Mouse (Mus musculus) limb, embryonic 11.5 days (tissue): Measurements from ENCODE around the gene Arhgef26. TPM values are rescaled to one million over a fixed set of nuclear protein-coding genes. Genes with fewer than 3 reads are reported as not detected.

Source experiments
- ATAC-seq: fragments of 200-750 bp; cut with Nextera tagmentation; 2 replicates; pipeline ENCODE4 v1.8.0; 2017; ENCODE audit warnings: low read depth; ENCODE audit not compliant: insufficient number of reproducible peaks, low FRiP score, low TSS enrichment
- DNase-seq: peaks from one replicate; pipeline ENCODE4 v3.0.0-alpha.2; 2015; ENCODE audit warnings: low spot score
- H3K27ac ChIP-seq: fragments of 300-500 bp; sonication (generic); replicated peaks from 2 replicates; pipeline ENCODE4 v1.5.1; 2014; ENCODE audit warnings: low read depth, mild to moderate bottlenecking, low read length
- H3K27me3 ChIP-seq: fragments of 300-500 bp; sonication (generic); 2 replicates; pipeline ENCODE4 v1.6.1; 2014; ENCODE audit warnings: mild to moderate bottlenecking, low read length, mixed read lengths; ENCODE audit not compliant: control insufficient read depth, insufficient read depth
- H3K36me3 ChIP-seq: fragments of 300-500 bp; sonication (generic); 2 replicates; pipeline ENCODE4 v1.6.1; 2014; ENCODE audit warnings: mild to moderate bottlenecking, low read length, moderate library complexity, mixed read lengths; ENCODE audit not compliant: control insufficient read depth, insufficient read depth
- H3K4me1 ChIP-seq: fragments of 300-500 bp; sonication (generic); 2 replicates; pipeline ENCODE4 v1.6.1; 2014; ENCODE audit warnings: low read length, mixed read lengths; ENCODE audit not compliant: control insufficient read depth, insufficient read depth
- H3K4me2 ChIP-seq: fragments of 300-500 bp; sonication (generic); 2 replicates; pipeline ENCODE4 v1.6.1; 2014; ENCODE audit warnings: low read depth, mild to moderate bottlenecking, moderate library complexity; ENCODE audit not compliant: severe bottlenecking
- H3K4me3 ChIP-seq: fragments of 300-500 bp; sonication (generic); 2 replicates; pipeline ENCODE4 v1.5.1; 2014; ENCODE audit warnings: low read depth, low read length
- H3K9ac ChIP-seq: fragments of 300-500 bp; sonication (generic); 2 replicates; pipeline ENCODE4 v1.6.1; 2014; ENCODE audit warnings: mild to moderate bottlenecking, low read length
- H3K9me3 ChIP-seq: fragments of 300-500 bp; sonication (generic); 2 replicates; pipeline ENCODE4 v1.6.1; 2016; ENCODE audit warnings: low read length; ENCODE audit not compliant: control insufficient read depth
- WGBS: fragments of 180-500 bp; shearing (Covaris S2); extraction: QIAGEN DNeasy Blood & Tissue Kit; methylation state at CpG from one replicate; pipeline ENCODE4 v1.1.7; 2014; 5-methylcytosine and 5-hydroxymethylcytosine counted together
- polyA plus RNA-seq: library from polyadenylated mRNA; unstranded; fragments of >200 nt; fragmentation: Nextera tagmentation; extraction: Ambion mirVana; gene quantifications from 2 replicates; pipeline ENCODE4 v1.2.1, GENCODE M21; 2014

Arhgef26 gene
- polyA plus RNA-seq, 1 experiment from 2014 or later = 4.0 TPM

DNA sequence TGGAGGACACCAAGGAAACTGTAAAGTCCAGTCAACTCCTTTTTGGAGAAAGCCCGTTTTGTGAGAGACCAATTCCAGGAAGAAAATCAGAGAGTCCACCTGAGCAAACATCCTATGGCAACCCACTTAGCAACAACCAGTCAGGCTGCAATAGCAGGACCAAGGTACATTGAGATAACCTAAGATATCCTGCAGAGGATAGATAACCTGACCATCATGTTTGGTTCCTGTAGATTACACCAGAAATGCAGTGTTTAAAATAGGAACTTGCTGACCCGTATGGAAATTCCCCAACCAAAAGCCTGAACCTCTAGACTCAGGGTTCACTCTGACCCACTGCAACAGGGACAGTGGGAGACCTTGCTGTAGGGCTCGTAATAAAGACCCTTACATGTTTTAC lies 126.1 kb downstream of the Arhgef26 start:
- DNase-seq (no peak), ATAC-seq (no peak)
- Histone ChIP-seq H3K4me3 (no peak overlapping the region), H3K9me3 (no peaks in the 10 kb centered on the region), H3K27me3 (no peaks in the 10 kb centered on the region), H3K36me3 (peaks cover 6% of the 10 kb centered on the region; the same call in 1 of the 2 replicates), H3K4me2 (no peak overlapping the region), H3K27ac (no peak overlapping the region), H3K4me1 (peaks cover 4% of the 10 kb centered on the region; the same call in 1 of the 2 replicates), H3K9ac (no peak overlapping the region)
- 87% methylated on average over 3 of the region's 3 CpGs for WGBS

DNA sequence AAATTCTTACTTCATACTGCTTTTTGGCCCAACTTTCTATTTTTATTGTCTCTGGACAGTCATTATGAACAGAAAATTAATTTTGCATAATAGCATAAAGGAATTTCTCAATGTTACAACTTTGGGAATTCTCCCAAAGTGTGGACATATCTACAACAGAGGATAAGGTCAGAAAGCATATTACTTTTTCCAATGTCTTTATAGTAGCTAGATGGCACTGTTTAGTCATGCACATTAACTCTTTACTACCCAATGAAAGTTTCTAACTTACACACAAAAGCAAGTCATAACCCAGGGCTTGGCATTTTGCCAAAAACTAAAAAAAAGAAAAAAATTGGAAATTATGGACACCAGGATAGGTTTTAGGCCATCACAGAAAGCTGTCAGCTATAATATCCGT lies 132.0 kb downstream of the Arhgef26 start:
- Histone ChIP-seq H3K27ac (no peak overlapping the region), H3K36me3 (peaks cover 14% of the 10 kb centered on the region; the same call in 1 of the 2 replicates), H3K4me2 (no peak overlapping the region), H3K9ac (no peak overlapping the region), H3K4me3 (no peak overlapping the region), H3K4me1 (no peaks in the 10 kb centered on the region), H3K27me3 (no peaks in the 10 kb centered on the region), H3K9me3 (no peaks in the 10 kb centered on the region)
- no peak for DNase-seq
- no peak for ATAC-seq
- 91% methylated on average over 1 of the region's 1 CpGs for WGBS

DNA sequence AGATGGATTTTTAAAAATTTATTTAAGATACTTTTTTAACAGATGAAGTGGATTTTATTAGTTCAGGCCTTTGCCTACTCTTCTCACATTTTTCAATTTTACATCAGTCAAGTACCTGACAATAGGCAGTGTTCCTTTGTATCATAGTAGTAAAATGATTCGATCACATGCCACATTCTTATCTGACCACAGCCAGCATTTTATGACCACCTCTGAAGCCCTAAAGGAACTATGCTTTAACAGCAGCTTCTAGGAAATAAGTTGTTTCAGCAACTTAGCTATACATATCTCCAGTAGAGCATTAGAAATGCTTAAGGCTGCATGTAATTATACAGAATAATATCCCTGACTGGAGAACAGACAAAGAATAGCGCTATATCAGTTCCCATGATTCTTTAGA lies 146.2 kb downstream of the Arhgef26 start:
- H3K9me3 ChIP-seq = no peaks in the 10 kb centered on the region
- no peaks in the 10 kb centered on the region for H3K27me3 ChIP-seq
- DNase-seq (no peak), ATAC-seq (no peak)
- no peak overlapping the region for H3K4me2 ChIP-seq
- H3K4me3 ChIP-seq = no peak overlapping the region
- peaks cover 6% of the 10 kb centered on the region; the same call in 1 of the 2 replicates for H3K36me3 ChIP-seq
- 94% methylated on average over 2 of the region's 2 CpGs for WGBS
- no peak overlapping the region for H3K9ac ChIP-seq
- H3K4me1 ChIP-seq = no peaks in the 10 kb centered on the region
- no peak overlapping the region for H3K27ac ChIP-seq

- Histone ChIP-seq H3K9me3 (no peaks in the 10 kb centered on the region), H3K27me3 (no peaks in the 10 kb centered on the region), H3K4me2 (no peak overlapping the region), H3K4me3 (no peak overlapping the region), H3K27ac (no peak overlapping the region), H3K4me1 (no peaks in the 10 kb centered on the region), H3K36me3 (peaks cover 8% of the 10 kb centered on the region; the same call in 1 of the 2 replicates), H3K9ac (no peak overlapping the region)
- DNase-seq = no peak
- ATAC-seq = no peak
- 88% methylated on average over 6 of the region's 6 CpGs for WGBS
Observed at GRCm38 (mm10) chr3:62492568-62492967, 154.4 kb downstream of the Arhgef26 start.

- ATAC-seq (no peak), DNase-seq (no peak)
- H3K9ac ChIP-seq = no peak overlapping the region
- no peak overlapping the region for H3K27ac ChIP-seq
- no peaks in the 10 kb centered on the region for H3K9me3 ChIP-seq
- H3K27me3 ChIP-seq = no peaks in the 10 kb centered on the region
- no peak overlapping the region for H3K4me2 ChIP-seq
- no peak overlapping the region for H3K4me3 ChIP-seq
- H3K36me3 ChIP-seq = peaks cover 8% of the 10 kb centered on the region; the same call in 1 of the 2 replicates
- 82% methylated on average over 4 of the region's 4 CpGs for WGBS
- H3K4me1 ChIP-seq = no peaks in the 10 kb centered on the region
Observed at GRCm38 (mm10) chr3:62499327-62499726, 161.2 kb downstream of the Arhgef26 start.

GRCm38 (mm10) chr3:62505166-62505900 lies 167.2 kb downstream of the Arhgef26 start:
- Histone ChIP-seq H3K9me3 (no peaks in the 10 kb centered on the region), H3K36me3 (no peaks in the 10 kb centered on the region), H3K4me3 (peak overlapping the region; percentile 72), H3K4me2 (peak overlapping the region; percentile 67), H3K4me1 (peaks cover 6% of the 10 kb centered on the region), H3K27me3 (no peaks in the 10 kb centered on the region), H3K27ac (no peak overlapping the region), H3K9ac (no peak overlapping the region)
- WGBS = 80% methylated on average over 5 of the region's 5 CpGs
- ATAC-seq = no peak
- no peak for DNase-seq

- H3K9ac ChIP-seq = peak within 1 kb of the TSS; percentile 95
- H3K36me3 ChIP-seq = no peaks in the 10 kb centered on the region
- DNase-seq (peak; percentile 98), ATAC-seq (peak; percentile 98)
- peak within 1 kb of the TSS; percentile 89 for H3K27ac ChIP-seq
- peaks cover 6% of the 10 kb centered on the region for H3K4me1 ChIP-seq
- no peaks in the 10 kb centered on the region for H3K27me3 ChIP-seq
- WGBS = under 1% methylated on average over 66 of the region's 66 CpGs
- peak within 1 kb of the TSS; percentile 72 for H3K4me3 ChIP-seq
- peak within 1 kb of the TSS; percentile 67 for H3K4me2 ChIP-seq
- H3K9me3 ChIP-seq = no peaks in the 10 kb centered on the region
Observed at GRCm38 (mm10) chr3:62506488-62507205, 168.5 kb downstream of the Arhgef26 start, which contains the start of gene Dhx36. Dhx36 (minus strand) TSS chr3:62507004.

- ATAC-seq (no peak), DNase-seq (no peak)
- Histone ChIP-seq H3K27me3 (no peaks in the 10 kb centered on the region), H3K27ac (no peak overlapping the region), H3K9me3 (no peaks in the 10 kb centered on the region), H3K4me1 (peaks cover 6% of the 10 kb centered on the region), H3K36me3 (no peaks in the 10 kb centered on the region), H3K4me2 (peak overlapping the region; percentile 26; the same call in 1 of the 2 replicates), H3K9ac (no peak overlapping the region), H3K4me3 (peak overlapping the region; percentile 72)
- 41% methylated on average over 5 of the region's 5 CpGs for WGBS
Observed at GRCm38 (mm10) chr3:62507206-62507647, 169.1 kb downstream of the Arhgef26 start.
